Mouse (Mus musculus) embryo, embryonic 11.5 days (tissue): ENCODE data around the gene Olfr1371.
"Not testable (repeated sequence)": the region's sequence is repeated elsewhere in the genome, so short reads cannot be mapped to it uniquely, and the experiment has no call there.

Source experiments
- DNase-seq: peaks from one replicate; pipeline ENCODE4 v3.0.0-alpha.2; 2012; ENCODE audit warnings: low read depth, low spot score

The Olfr1371 gene

GRCm38 (mm10) chr11:52225986-52226599 lies 12.3 kb upstream of the Olfr1371 start:
- no peak for DNase-seq

- DNase-seq = no peak
Measured at GRCm38 (mm10) chr11:52223968-52224682, 10.3 kb upstream of the Olfr1371 start.

DNA sequence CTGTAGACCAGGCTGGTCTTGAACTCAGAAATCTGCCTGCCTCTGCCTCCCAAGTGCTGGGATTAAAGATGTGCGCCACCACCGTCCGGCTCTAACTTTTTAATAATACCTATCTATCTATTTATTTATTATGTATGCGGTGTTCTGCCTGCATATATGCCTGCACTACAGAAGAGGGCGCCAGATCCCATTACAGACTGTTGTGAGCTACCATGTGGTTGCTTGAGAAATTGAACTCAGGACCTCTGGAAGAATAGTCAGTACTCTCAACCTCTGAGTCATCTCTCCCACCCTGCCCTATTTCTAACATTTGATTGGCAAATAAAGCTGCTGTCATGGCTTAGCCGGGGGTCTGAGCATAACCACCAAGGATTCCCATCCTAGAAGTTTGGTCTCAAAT lies 9.1 kb upstream of the Olfr1371 start:
- DNase-seq = no peak

DNA sequence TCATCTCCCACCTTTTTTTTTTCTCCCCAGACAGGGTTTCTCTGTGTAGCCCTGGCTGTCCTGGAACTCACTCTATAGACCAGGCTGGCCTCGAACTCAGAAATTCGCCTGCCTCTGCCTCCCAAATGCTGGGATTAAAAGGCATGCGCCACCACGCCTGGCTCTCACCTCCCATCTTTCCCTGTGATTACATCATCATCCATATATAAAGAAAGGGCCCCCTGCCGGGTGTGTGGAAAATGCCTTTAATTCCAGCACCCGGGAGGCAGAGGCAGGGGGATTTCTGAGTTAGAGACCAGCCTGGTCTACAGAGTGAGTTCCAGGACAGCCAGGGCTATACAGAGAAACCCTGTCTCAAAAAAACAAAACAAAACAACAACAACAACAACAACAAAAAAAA lies 8.1 kb upstream of the Olfr1371 start:
- DNase-seq = not testable (repeated sequence)

DNA sequence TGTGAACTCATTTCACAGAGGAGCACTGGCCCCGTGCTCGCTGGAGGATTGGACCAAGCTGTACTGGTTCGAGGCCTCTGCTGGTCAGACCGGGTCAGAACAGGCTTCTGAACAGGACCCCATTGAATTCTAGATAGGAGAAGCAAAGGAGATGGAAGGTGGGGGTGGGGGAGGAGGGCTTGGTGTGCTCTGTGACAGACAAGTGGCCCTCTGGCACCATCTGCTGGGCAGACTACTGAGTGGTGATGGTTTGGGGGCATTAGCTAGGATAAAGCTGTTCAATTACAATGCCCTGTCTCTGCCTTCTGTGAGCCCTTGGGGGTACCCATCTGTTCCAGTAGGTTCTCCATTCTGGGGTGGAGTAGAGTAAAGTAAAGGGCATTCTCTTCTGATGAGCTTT lies 6.5 kb upstream of the Olfr1371 start:
- DNase-seq = peak; percentile 50

DNA sequence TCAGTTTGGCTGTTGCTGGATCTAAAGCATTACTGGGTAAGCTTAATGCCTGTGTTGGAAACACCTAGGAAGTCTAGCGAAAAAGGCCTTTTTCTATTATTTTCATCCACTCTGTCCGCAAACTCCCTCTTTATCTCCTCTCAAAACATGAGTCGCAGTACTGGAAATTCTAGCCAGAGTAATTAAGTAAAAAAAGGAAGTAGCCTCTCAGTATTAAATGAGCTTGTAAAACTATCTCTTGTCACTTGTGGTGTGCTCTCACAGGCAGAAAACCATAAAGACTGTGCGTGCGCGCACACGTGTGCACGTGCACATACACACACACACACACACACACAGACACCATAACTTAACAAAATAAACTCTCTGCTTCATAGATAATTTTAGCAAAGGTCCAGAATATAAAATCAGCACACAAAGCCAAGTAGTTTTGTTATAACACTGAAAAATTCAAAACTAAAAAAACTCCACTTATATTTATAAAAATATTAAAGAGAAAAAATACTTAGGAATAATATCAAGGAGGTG lies 17.2 kb downstream of the Olfr1371 start:
- DNase-seq = not testable (repeated sequence)

- DNase-seq = not testable (repeated sequence)
Measured at GRCm38 (mm10) chr11:52180651-52181050, 33.1 kb downstream of the Olfr1371 start.

DNA sequence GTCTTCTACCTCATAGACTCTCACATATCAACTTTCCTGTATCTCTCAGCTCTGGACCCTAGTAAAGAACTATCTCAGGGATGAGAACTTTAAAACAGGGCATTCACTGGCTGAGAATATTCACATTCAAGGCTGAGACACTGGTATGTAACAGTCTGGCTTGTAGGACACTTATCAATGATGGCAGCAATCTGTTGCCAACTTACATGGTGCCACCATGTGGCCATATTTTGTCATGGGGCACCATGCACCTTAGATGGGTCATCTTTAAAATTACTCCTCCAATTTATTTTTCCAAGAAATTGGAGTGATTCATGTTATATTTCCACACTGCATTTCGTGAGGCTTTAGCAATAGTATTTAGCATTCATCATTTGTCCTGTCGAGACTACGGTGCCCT lies 33.9 kb downstream of the Olfr1371 start:
- not testable (repeated sequence) for DNase-seq

DNA sequence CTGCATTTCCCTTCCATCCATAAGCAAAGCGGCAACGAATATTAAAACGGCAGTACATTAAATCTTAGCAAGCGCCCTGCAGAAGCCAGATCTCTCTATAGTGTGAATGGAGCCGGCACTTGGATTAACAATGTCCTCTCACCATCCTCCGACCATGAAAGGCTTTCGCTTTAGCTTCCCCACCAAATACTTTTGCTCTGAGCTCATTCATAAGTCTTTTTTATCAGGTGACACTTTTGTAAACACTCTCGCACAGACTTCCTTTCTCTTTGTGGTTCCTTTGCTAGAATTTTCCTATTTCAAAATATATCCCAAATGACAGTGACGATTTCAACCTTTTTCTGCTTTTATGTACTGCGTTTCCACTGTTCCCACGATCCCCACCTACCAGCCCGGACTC lies 45.3 kb downstream of the Olfr1371 start:
- no peak for DNase-seq

DNA sequence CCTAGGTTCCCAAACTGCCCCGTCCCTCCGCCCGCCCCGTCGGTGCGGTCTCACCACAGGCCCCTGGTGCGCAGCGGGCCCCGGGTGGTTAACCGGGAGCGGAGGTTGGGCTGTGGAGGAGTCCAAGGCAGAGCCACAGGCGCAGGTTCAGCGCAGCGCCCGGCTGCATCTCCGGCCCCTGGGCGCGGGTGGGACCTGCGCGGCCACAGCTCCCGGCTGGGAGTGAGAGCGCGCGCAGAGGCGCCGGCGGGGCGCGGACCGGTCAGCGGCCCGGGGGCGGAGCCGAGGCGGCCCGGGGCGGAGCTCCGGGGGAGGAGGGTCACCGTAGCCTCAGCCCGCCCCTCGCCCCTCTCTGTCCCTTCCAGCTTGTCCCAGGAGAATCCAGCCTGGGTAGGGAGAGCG lies 45.9 kb downstream of the Olfr1371 start:
- not testable (repeated sequence) for DNase-seq

GRCm38 (mm10) chr11:52167126-52167525 lies 46.7 kb downstream of the Olfr1371 start:
- DNase-seq = no peak

GRCm38 (mm10) chr11:52163926-52164325 lies 49.9 kb downstream of the Olfr1371 start:
- DNase-seq = no peak
